Mouse (Mus musculus) T-cell, adult 2 months (primary cell): ENCODE results near the gene Sh3bp2.
"Not testable (repeated sequence)": the region's sequence is repeated elsewhere in the genome, so short reads cannot be mapped to it uniquely, and the experiment has no call there.

Source experiments
- DNase-seq: peaks from one replicate; pipeline ENCODE4 v3.0.0; 2022; ENCODE audit warnings: low spot score

Sh3bp2 gene

DNA sequence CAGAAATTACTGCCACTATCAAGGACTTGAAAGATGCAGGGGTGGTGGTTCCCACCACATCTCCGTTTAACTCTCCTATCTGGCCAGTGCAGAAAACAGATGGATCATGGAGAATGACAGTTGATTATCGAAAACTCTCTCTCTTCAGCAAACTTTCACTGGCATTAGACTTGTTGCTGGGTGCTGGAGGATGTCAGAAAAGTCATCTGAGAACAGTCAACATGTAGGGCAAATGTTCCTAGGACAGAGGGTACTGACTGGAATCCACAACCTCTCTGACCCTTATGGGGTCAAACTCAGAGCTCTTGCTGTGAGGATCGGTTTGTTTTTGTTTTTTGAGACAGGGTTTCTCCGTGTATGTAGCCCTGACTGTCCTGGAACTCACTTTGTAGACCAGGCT, 46.9 kb downstream of the Sh3bp2 start:
- DNase-seq: not testable (repeated sequence)

DNA sequence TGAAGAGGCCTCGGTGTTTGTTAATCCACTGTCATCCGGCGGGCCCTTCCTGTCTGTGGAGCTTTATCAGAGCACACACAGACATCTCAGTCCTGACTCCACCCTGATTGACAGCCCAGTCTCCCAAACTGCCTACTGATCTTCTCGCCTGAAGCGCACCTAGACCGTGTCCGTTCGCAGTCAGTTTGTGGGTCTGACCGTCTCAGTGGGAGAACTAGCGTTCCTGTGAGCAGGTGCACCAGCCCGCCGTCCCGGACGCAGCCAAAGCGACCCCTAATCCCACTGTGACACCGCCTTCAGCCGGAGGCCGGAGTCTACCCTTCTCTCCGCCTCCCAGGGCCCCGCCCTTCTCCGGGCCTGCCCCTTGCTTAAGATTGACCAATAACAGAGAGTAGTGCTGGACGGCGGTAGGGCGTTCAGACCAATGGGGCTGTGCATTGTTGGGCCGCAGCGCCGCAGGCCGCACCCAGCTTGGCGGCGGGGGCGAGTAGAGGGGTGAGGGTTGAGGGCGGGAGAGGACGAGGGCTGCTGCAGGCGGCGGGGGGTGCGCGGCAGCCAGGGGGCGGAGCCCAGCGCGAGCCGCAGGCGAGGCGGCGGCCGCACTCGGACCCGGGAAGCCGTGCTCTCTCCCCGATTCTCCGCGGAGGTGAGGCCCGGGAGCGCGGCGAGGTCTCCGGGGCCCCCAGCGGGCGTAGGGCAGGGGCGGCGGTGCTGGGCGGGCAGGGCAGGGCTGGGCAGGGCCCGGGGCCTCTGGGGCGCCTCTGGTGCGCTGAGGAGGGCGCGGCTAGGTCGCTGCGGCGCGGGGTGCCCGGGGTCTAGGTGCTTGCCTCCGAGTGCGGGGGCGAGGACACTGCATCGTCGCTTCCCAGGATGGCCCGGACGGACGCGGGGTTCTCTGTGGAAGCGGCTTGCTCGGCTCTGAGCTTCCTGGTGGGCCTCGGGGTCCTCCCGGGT, 47.9 kb downstream of the Sh3bp2 start, which contains the start of gene Add1:
Gene Add1 (plus strand): TSS at position 397 of the 954 bp plus-strand sequence.
- peak; percentile 97 for DNase-seq

DNA sequence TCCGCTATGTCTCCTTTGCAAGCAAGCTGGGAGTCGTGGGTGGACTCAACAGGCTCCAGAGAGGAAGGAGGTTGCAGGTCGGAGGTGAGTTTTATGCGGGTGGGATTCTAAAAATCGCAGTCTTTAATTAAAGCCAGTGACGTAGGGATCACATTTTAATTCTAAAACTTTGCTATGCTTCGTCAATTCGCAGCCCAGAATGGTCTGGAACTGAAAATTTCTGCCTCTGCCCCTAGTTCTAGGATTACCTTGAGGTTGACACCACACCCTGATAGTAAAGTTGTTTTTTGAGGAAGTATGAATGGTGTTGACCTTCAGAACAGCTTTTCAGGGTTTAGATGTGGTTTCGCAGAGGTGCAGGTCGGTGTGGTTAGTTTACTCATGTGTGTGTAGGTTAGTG, 49.1 kb downstream of the Sh3bp2 start:
- DNase-seq: peak; percentile 21

DNA sequence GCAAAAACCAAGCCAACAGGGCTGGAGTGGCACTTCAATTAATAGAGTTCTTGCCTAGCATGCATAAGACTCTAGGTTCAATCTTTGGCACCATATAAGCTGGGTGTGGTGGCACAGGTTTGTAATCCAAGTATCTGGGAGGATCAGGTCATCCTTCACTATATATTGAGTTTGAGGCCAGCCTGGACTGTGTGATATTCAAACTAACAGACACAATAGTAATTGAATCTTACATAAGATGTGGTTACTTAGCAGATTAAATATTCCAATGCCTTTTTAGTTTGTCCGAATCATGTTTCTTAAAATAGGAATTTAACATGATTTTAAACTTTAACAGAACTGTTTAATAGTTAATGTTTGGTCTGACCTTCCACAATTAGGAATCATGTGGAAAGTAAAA, 50.6 kb downstream of the Sh3bp2 start:
- DNase-seq: no peak

DNA sequence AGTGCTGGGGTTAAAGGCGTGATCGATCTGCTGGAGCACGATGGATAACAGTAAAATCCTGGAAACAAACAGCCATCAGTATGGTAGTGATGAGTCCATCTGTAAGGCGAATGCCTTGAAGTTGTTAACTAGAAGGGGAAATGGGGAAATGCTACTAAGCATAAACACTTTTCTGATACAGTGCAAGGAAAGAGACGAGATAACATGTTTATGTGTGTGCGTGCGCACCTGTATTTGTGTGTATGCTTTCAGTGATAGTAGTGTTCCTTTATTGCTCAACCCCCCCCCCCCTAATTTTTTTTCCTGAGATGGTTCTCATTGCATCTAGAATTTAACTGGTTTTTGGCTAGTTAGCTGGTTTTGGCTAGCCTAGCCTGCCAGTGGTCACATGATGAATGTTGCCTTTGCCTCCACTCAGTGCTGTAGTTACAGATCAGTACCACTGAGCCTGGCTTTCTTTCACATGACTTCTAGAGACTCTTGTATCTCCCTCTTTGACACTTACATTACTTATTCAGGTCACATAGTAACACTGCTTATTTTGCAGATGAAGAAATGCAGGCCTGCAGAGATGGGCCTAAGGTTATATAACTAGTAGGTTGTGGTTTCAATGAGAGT, 52.5 kb downstream of the Sh3bp2 start:
- no peak for DNase-seq

DNA sequence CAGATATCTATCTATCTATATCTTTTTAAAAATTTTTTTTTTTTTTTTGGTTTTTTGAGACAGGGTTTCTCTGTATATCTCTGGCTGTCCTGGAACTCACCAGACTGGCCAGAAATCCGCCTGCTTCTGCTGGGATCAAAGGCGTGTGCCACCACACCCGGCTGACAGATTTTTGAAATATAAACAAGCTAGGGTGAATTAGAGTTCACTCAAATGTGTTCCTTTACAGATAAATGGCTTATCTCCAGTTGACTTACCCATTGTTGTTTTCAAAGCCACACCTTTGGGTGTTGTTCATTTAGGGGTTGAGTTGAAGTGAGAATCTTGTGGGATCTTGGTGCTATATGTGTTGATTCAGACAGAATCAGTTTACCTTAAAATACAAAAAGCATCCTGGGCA, 53.7 kb downstream of the Sh3bp2 start:
- DNase-seq: no peak

DNA sequence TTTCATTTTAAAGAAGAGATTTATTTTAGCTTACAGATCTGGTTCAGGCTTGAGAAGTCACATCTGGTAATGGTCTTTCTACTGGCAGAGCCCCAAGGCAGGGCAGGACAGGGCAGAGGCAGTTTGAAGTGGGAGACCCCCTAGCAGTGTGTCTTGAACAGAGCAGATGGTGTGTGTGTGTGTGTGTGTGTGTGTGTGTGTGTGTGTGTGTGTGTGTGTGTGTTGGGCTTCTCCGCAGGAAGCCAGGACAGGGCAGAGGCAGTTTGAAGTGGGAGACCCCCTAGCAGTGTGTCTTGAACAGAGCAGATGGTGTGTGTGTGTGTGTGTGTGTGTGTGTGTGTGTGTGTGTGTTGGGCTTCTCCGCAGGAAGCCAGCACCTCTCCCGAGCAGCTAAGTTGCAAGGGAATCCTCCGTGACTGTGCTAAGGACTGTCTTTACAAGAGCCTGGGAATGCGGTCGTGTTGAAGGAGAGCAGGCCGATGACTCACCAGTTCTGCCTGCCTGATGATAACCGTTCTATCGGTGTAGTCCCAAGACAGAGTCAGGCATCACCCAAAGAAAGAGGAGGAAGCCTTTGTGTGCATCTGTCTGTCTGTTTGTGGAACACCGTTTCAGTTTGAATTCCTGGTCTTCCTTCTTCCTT, 56.2 kb downstream of the Sh3bp2 start:
- DNase-seq: not testable (repeated sequence)

DNA sequence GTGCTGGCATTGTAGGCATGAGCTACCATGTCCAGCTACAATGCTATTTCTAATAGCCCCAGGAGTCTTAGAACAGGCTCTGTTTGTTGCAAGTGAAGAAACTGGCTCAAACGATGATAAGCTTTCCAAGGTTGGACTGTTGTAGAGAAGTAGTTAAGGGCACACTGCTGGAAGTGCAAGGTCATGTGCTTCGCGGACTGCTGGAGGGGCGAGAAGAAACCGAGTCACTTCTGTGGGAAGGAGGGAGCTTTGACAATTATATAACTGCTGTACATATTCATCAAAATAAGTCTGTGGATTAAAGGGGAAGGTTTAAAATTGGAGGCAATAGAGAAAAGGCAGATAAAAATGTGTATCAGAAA, 56.7 kb downstream of the Sh3bp2 start:
- no peak for DNase-seq

DNA sequence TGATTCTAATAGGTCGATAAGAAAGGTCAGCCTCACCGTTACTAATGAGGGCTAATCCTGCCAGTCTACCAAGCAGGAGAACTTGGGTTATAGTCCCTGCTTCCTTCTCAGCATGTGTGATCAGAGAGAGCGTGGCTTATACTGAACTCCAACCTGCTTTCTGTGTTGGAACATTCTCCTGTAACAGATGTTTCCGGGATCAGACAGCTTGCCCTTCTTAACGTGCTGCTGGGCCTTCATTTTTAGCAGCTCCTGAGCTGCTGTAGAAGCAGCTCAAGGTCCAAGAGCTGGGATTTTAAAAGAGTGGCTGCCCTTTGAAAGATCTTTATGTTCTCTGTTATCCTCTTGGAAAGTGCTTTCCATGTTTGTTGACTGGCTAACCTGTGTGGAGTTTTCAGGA, 59.6 kb downstream of the Sh3bp2 start:
- no peak for DNase-seq

DNA sequence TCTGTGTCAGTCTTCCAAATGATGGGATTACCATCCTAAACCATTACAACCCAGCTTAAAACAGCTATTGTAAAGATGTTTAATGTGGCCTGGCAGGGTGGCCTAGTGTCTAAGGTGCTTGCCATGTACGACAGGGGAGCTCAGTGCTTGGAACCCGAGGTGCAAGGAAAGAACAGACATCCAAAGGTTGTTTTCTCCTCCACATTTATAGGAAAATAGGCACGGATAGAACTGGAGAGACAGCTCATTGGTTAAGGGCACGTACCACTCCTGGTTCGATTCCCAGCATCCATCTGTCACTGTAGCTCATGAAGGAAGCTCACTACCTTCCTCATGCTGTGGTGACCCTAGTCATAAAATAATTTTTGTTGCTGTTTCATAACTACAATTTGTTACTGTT, 62.2 kb downstream of the Sh3bp2 start:
- DNase-seq: no peak

DNA sequence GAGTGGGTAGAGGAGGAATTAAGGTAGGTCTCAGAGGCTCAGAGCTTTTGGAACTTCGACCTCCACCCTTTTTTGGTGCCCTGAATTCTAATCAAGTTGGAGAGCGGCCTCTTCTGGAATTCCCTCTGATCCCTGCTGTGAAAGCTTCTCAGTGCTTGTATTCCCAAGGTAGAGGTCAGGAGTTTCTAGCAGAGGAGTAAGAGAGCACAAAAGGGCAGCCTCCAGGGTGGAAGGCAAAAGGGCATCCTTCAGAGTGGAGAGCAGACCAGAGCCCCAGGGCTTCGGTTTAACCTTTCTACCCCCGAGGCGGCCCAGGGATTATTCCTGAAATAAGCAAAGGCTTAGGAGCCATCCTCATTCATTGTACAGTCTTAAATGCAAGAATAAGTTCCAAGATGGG, 64.4 kb downstream of the Sh3bp2 start:
- DNase-seq: no peak

DNA sequence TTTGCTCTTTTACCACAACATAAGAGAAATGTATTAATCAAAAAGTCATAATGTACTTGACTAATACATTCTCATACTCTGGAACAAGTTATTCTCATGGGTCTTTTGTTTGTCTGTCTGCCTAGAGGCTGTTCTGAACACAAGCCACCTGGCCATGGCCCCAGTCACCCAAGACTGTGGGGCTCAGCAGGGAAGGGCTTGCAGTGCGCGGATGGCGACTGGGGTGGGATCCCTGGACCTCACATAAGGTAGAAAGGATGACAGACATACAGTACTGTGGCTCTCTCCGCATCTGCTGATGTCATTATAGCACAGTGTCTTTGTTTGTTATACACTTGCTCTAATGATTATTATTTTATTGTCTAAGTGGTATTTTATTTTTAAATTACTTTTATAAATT, 65.1 kb downstream of the Sh3bp2 start:
- no peak for DNase-seq

DNA sequence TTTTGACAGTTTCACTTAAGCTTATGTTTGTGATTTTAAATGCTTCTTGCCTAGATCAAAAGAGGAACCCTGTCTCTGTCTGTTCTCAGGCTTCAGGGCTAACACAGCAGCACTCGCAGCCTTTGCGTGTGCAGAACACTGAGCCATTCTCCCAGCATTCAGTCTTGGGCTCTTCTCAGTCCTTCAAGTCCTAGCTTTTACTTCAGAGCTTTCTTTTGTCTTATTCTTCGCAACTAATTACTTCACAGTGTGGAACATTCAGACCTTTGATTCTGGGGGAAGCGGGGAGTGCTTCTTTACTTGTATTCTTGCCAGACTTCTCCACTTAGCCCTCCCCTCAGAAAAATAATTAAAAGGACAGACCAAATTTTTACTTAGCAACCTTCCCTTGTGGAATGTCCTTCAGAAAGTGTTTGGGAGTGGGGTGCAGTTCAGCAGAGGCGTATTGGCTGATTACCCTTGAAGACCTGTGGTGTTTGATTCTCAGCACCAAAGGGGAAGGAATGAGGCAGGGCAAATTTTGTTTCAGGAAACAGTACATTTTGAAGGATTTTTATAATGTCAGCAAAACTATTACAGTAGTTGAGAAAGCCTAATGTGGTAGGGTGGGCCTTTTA, 65.9 kb downstream of the Sh3bp2 start:
- DNase-seq: peak; percentile 16

DNA sequence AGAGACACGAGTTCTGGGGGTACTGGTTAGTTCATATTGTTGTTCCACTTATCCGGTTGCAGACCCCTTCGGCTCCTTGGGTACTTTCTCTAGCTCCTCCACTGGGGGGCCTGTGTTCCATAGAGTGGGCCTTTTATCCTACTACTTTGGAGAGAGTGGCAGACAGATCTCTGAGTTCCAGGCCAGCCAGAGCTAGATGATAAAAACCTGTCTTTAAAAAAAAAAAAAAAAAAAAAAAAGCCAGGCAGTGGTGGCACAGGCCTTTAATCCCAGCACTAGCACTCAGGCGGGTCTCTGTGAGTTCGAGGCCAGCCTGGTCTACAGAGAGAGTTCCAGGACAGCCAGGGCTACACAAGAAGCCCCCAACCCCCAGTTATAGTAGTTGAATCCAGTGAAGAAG, 66.6 kb downstream of the Sh3bp2 start:
- not testable (repeated sequence) for DNase-seq

DNA sequence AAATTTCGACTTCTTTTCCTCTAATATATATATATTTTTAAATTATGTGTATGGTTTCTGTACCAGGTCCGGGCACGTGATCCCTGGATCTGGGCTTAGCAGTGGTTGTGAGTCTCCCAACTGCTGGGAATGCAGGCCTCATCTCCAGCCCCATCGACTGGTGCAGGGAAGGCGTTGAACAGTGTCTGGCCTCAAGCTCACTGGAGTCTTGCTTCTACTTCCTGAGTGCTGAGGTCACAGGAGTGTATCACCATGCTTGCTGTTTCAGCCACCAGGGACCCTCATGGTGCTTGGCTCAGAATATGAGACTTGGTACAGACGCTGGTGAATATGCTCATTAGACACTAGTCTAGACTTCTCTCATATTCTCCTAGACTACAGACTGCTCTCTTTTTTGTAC, 67.0 kb downstream of the Sh3bp2 start:
- DNase-seq: no peak

DNA sequence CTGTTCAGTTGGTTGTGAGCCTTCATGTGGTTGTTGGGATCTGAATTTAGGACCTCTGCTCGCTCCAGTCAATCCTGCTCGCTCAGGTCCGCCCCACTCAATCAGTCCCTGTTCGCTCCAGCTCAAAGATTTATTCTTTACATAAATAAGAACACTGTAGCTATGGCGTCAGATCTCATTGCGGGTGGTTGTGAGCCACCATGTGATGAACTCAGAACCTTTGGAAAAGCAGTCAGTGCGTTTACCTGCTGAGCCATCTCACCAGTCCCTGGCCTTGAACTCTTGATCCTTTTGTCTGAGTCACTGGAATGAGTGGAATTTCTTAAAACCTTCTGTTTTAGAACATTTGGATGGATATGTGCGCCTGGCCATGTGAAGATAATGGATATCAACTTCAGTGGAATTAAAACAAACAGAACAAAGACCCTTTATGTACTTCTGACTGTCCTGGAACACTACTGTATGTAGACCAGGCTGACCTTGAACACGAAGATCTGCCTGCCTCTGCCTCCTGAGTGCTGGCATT, 67.6 kb downstream of the Sh3bp2 start:
- DNase-seq: no peak

DNA sequence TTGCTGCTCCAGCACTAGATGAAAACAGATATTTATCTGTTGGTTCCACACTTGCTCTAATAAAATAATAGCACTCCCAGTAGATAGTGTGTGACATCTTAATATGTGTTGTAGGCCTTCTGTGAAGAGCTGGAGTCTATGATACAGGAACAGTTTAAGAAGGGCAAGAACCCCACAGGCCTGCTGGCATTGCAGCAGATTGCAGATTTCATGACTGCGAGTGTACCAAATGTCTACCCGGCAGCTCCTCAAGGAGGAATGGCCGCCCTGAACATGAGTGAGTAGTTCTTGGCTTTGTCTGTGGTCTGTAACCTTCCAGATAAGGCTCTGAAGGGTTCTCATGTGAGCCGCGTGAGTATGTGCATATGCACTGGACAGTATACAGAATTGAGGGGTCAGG, 78.9 kb downstream of the Sh3bp2 start:
- DNase-seq: no peak

DNA sequence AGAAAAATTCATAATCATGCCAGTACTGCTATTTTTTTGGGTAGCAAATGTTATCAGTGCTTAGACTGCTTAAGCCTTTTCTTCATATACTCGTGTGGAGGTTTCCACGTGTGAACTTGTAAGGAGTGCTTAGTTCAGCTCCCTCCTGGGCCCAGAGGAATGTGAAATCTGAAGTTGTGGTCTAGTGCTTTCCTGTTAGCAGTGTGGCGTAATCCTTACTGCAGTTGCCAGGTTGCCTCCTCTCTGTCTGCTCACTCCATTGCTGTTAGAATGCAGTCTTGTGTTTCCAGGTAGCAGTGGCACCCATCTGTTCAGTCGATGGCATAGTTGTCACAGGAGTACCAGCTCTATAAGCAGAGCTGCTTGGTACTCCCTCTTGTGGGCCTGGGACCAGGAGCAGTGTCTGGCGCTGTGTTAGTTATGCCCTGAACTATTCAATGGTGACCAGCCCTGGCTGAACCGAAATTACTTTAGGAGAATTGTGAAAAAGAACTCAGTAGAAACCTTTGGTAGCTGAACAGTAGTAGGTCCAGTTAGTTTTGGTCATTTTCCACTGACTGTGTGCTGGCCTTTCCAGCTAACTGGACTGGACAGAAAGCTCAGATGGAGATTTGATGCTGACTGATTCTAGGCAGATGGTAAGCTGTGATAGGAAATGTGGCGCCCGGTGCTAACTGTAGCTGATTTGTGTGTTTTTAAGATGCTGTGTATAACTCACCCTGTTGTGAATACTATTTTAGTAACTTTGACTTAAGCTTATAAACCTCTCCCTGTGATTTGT, 81.7 kb downstream of the Sh3bp2 start:
- no peak for DNase-seq

DNA sequence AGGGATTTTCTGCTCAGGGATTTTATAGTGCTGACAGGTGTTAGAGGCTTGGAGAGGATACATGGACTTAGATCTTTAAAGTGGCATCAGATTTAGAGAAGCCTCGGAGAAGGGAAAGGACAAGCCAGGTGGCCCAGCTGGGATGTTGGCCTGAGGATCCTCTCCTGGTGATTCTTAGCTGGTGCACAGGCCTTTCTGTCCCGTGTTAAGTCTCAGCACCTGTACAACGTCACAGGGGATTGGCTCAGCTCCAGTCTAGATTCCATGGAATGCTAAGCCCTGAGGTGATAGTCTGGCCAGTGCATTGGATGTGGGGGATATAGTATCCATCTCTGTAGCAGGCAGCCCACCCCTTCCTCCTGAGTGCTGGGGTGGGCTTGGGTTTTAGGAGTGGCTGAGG, 82.6 kb downstream of the Sh3bp2 start:
- no peak for DNase-seq

DNA sequence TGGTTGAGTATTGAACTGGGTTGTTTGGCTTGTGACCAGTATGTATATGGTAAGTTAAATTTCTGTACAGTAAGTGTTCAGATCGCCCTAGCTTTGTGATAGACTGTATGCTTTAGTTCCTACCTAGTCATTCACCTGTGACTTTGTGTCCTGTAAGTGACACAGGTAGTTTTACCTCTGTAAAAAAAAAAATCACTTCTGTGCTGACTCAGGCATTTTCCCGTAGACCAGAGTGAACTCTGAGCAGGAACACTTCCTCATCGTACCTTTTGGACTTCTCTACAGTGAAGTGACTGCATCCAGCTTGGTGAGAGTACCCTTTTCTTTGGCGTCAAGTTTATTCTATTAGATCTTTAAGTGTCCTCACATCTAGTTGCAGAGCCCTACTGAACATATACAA, 84.3 kb downstream of the Sh3bp2 start:
- no peak for DNase-seq
